Mouse (Mus musculus): ENCODE measurements around the gene Plce1.
"Not testable (repeated sequence)": the region's sequence is repeated elsewhere in the genome, so short reads cannot be mapped to it uniquely, and the experiment has no call there.

Plce1 gene

DNA sequence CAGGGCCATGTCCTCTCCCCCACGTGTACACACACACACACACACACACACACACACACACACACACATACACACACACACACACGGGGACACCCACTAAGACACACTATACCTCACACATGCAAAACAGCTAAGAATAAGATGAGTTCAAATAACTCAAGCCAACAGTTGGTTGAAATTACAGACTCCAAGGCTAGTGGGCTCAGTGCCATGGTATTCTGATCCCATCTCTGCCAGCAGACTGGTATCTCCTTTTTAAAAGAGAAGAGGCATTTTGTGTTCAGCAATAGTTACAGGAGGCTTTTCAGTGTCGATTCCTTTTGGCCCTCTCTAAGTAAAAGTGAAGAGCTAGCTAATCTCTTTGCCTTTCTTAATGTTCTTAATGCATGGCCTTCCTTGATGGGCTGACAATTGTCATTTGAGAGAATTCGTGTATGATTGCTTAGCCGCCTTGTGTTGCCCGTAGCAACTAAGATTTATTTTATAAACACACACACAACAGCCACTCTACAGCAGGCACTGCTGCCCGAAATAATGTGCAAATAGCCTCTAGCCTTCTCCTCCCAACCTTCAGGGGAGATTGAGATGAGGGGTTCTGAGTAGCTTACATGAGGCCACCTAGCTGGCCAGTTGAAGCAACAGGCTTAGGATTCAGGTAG is 111.8 kb downstream of the Plce1 start:
- DNase-seq: no peak

GRCm38 (mm10) chr19:38593225-38593897 is 112.5 kb downstream of the Plce1 start:
- no peak for DNase-seq

GRCm38 (mm10) chr19:38596096-38596495 is 115.2 kb downstream of the Plce1 start:
- DNase-seq: no peak

DNA sequence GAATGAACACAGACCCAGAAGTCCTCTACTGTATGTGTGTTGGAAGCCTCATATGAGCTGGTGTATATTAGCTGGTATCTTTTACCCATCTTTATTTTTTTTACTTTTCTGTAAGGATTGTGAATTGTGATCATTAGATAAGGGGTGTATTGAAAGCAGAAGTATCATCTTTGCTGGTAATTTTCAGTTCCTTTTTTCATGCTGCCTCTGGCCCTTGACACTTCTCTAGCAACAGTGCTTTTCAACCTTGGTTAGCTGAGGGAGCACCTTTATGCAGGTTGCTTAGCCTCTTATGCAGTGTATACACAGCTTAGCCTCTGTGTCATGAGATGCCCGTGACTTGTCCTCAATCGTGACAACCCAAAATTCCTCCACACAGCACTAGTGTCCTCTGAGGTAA is 116.5 kb downstream of the Plce1 start:
- no peak for DNase-seq

DNA sequence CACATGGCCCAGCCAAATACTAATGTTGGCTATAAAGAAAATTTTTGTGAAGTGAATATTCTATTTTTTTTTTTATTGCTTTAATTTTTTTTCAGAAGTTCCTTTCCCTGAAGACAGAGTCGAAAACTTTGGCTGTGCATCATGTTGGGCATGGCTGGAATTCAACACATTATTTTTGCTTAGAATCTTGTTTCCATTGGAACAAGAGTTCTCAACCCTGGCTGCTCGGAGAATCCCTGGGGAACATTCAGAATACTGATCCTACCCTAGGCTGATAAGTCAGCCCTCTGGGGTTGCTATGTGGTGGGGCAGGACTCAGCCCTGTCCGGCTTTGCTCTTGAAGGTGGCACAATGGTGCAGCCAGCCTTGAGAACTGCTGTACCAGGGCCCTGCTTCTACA is 118.1 kb downstream of the Plce1 start:
- DNase-seq: no peak

GRCm38 (mm10) chr19:38601127-38601526 is 120.2 kb downstream of the Plce1 start:
- no peak for DNase-seq

GRCm38 (mm10) chr19:38602811-38603210 is 121.9 kb downstream of the Plce1 start:
- DNase-seq: peak; percentile 55

GRCm38 (mm10) chr19:38607236-38607635 is 126.3 kb downstream of the Plce1 start:
- no peak for DNase-seq

- DNase-seq: no peak
These were observed 128.2 kb downstream of the Plce1 start for GRCm38 (mm10) chr19:38608951-38609654.

GRCm38 (mm10) chr19:38610291-38610690 is 129.4 kb downstream of the Plce1 start:
- no peak for DNase-seq

DNA sequence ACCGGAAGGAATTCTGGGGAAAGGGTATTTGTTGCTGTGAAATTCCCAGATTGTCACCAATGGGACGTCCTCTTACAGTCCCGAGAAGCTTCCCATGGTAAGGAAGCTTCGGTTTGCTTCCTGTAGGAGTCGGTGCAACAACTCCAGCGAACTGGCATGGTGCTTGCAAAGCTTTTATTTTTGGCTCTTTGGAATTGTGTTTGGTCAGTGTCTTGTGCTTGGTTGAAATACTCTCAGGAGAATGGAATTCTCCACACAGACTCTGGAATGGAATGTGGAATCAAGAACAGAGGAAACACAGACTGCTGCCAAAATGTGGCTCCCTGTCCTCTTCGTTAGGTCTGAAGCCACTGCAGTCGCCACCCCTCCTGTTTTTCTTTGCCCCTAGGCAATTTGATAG is 129.9 kb downstream of the Plce1 start:
- no peak for DNase-seq

GRCm38 (mm10) chr19:38614067-38614675 is 133.3 kb downstream of the Plce1 start:
- no peak for DNase-seq

DNA sequence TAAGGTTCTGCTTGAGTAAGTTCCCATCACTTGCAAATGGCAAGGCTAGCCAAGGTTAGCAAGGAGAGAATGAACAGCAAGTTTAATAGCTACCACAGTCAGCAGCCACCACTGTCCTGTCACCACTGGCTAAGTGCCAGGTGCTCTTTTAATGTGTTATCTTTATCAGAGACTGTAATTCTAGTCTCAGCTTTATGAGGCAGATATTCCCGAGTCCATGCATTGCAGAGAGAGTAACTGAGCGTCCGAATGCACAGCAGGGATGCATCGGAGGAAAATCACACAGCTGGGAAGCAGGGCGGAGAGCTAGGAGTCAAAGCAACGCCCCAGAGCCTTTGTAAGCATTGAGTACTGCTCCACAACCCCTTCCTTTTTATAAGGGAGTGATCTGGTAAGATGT is 134.4 kb downstream of the Plce1 start:
- DNase-seq: no peak

GRCm38 (mm10) chr19:38620134-38620533 is 139.2 kb downstream of the Plce1 start:
- DNase-seq: no peak

- DNase-seq: no peak
These were observed 140.6 kb downstream of the Plce1 start for GRCm38 (mm10) chr19:38621546-38621945.

- DNase-seq: no peak
These were observed 145.5 kb downstream of the Plce1 start for GRCm38 (mm10) chr19:38626246-38627015.

GRCm38 (mm10) chr19:38627075-38627768 is 146.3 kb downstream of the Plce1 start:
- no peak for DNase-seq

- no peak for DNase-seq
These were observed 151.3 kb downstream of the Plce1 start for GRCm38 (mm10) chr19:38632251-38632650.

DNA sequence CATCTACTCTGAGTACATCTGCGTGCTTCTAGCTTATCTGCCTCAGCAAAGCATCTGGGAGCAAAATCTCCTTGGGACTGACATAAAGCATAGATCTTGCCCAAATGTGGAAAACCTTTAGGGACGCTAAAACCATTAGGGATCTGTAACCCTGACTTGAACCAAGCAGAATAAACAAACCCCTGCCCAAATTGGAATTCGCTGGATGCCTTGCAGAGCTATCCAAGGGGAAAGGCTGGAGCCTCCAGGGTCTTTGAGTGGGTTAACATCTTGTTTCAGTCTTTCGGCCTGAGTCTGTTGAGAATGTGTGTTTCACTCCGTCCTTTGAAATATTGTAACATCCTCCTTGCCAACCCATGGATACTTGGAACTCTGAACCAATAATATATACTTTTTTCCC is 152.4 kb downstream of the Plce1 start:
- no peak for DNase-seq

- DNase-seq: no peak
These were observed 158.1 kb downstream of the Plce1 start for GRCm38 (mm10) chr19:38639050-38639449.

- DNase-seq: no peak
These were observed 158.9 kb downstream of the Plce1 start for GRCm38 (mm10) chr19:38639805-38640204.

DNA sequence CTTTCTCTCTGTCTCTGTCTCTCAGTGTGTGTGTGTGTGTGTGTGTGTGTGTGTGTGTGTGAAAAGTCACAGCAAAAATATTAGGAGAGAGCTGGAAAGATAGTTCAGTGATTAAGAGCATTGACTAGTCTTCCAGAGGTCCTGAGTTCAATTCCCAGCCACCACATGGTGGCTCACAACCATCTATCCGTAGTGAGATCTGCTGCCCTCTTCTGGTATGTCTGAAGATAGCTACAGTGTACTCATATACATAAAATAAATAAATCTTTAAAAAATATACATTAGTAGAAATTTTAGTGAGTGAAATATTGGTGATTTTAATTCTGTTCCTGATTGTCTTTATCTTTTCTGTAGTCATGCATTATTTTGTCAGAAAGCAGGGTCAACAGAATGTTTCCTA is 161.6 kb downstream of the Plce1 start:
- not testable (repeated sequence) for DNase-seq

Data from kidney, adult 11 months (tissue).